Mouse (Mus musculus): Measurements from ENCODE around the gene Gm13030.

DNA sequence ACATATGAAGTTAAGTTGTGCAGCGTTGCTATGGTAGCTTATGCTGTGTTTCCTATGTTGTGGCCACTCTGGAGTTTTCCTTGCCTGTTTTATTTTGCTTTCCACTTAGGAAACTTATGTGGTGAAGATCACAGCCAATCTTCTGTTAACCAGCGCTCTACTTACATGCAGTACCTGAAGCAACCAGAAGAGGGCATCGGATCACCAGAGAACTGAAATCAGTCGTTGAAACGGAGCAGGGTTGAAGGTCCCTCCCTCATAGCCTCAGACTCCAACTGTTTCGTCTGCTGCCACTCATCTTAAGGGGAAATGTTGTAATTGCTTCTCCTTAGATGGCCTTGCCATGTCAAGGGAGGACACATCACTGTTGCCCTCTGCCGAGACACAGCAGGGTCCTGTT is 7.4 kb downstream of the Gm13030 start:
- no peak for TF ChIP-seq FLI1 (IDR thresholded peaks at IDR 0.05; ENCODE audit: low read length)
- no peak for TF ChIP-seq GATA1 (IDR thresholded peaks at IDR 0.05; ENCODE audit: borderline replicate concordance, low read length)
